Mouse (Mus musculus) effector memory CD4-positive, alpha-beta T cell, adult 7 months (primary cell): ENCODE data around the gene Ppp1r15b. TPM values are rescaled to one million over a fixed set of nuclear protein-coding genes. Genes with fewer than 3 reads are reported as not detected.

Experiments used
- polyA plus RNA-seq: library from polyadenylated mRNA; unstranded; fragments of 100-300 nt; shearing (Covaris generic); gene quantifications from one replicate; pipeline ENCODE4 v1.2.1, GENCODE M21; 2017

Ppp1r15b gene
- 72.9 TPM for polyA plus RNA-seq

DNA sequence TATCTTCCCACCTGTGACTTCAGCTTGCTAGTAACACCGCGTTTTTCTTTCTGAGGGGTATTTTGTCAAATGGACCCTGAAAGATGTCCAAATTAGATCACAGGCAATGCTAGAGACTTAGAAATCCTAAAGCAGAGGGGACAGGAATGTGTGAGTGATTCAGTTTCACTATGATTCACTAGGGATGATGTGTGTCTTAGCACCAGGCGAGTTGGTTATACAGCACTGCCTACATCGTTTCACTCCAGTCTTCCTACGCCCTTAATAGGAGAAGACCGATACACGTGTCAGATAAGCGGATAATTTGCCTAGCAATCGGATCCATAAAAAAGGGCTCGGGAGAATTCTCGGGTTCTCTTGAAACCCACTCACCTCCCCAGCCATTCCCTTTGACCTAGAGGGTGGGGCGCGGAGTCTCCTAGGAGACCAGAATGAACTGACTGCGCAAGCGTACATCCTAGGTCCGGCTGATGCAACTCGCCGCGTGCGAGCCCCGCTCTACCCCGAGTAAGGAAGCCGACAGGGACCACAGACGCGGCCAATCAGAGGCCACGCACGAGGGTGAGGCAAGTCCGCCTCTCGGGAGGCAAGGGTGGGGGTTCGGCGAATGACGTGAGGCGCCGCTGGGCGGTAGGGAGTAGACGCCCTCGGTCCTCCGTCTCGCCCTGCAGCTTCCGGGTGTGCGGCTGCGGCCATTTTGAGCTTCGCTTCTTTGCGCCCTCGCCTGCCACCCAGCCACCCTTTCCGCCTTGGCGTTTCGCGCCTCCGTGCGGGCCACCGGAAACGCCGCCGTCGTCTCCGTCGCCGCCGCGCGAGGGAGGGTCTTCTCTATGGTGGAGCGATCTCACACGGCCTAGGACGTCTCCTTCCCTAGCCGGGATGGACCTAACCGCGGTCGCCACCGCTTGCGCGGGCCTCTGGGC is at the start of gene Ppp1r15b:
Gene Ppp1r15b, plus strand, starts transcription at position 506 of the 923 bp plus-strand sequence.

DNA sequence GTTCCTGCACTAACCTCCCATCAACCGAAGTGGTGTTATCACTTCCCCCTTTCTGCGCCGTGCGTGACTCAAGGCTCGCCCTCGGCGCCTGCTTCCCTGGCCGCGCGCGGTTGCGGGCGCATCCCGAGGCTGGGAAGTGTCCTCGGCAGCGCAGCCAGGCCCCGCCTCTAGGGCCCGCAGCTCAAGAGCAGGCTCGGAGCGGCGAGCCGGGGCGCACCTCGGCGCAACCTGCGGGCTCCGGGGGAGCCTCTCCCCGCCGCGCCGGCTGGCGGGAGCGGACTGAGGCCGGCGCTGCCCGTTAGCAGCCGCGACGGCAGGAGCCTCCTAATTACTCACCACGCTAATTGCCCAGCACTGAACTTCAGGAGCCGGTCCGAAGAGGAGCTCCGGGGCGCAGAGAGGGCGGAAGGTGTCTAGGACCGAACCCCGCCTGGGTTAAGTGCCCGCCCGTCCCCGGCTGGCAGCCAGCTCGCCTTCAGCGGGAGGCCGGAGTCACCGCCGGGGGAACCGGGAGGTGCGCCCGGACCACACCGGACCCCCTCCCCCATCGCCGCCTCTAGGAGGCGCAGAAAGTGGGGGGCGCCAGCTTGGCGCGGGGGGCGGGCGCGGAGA is 33.0 kb downstream of the Ppp1r15b start, which contains the start of gene Plekha6:
Gene Plekha6, plus strand, starts transcription at position 391 of the 612 bp plus-strand sequence.

Other genes with a start within 250 kb of the Ppp1r15b start
- 84.1 TPM for gene Mdm4, start 100.6 kb upstream of the Ppp1r15b start, polyA plus RNA-seq
- 0.87 TPM for gene Pik3c2b, start 85.5 kb upstream of the Ppp1r15b start, polyA plus RNA-seq
- gene Plekha6, start 33.1 kb downstream of the Ppp1r15b start, polyA plus RNA-seq: 3.6 TPM
- gene Golt1a, start 178.7 kb downstream of the Ppp1r15b start, polyA plus RNA-seq: not detected
- gene Kiss1, start 190.7 kb downstream of the Ppp1r15b start, polyA plus RNA-seq: not detected
- not detected for gene Ren1, start 219.4 kb downstream of the Ppp1r15b start, polyA plus RNA-seq
- gene Etnk2, start 232.4 kb downstream of the Ppp1r15b start, polyA plus RNA-seq: not detected